Mouse (Mus musculus) layer of hippocampus, postnatal 14 days (tissue): ENCODE measurements at regions not wholly inside any gene's neighbourhood (a gene's known extent, or its start where the extent isn't known, plus 50 kb on each side); places are given as distances from the start of the nearest gene placed in this dataset.
A peak's percentile ranks its signal among the peaks of the same experiment; 100 is the strongest.

Experiments
- DNase-seq, 2 experiments: peaks; one replicate each; pipeline ENCODE4 v3.0.0; 2021 to 2022; ENCODE audit warnings: low spot score in 2 of 2, mixed read lengths in 1 of 2

GRCm38 (mm10) chr12:59970775-59971174 lies 751.2 kb upstream of the Fbxo33 start:
- no peak for DNase-seq

GRCm38 (mm10) chr12:59969948-59970347 lies 750.4 kb upstream of the Fbxo33 start:
- no peak for DNase-seq

- DNase-seq: no peak
These were observed 747.7 kb upstream of the Fbxo33 start for GRCm38 (mm10) chr12:59967241-59967640.

- DNase-seq: no peak
These were observed 741.6 kb upstream of the Fbxo33 start for GRCm38 (mm10) chr12:59961139-59961538.

- peak; percentile 26 to 37 for DNase-seq
These were observed 712.9 kb upstream of the Fbxo33 start for GRCm38 (mm10) chr12:59932471-59932870.

- no peak for DNase-seq
These were observed 705.5 kb upstream of the Fbxo33 start for GRCm38 (mm10) chr12:59925071-59925470.

- no peak for DNase-seq
These were observed 679.4 kb upstream of the Fbxo33 start for GRCm38 (mm10) chr12:59898931-59899330.

GRCm38 (mm10) chr12:59890973-59891372 lies 671.4 kb upstream of the Fbxo33 start:
- peak in 1 of 2 experiments; percentile 1 for DNase-seq
